ENCODE assay signal across 13 mouse cellular contexts in genomic region chr3:107175486-107175885, GRCm38 (mm10). TPM values are rescaled to one million over a fixed set of nuclear protein-coding genes. Genes with fewer than 3 reads are reported as not detected.
DNase-seq lines count a peak whose midpoint lies in the region.
"Had no signal": no experiment of that assay in that cellular context is flagged by ENCODE, and none has a peak within 500 bp of the region (broad histone marks: within the 10 kb centered on the region; RNA-seq: fewer than 3 reads in every experiment).

No protein-coding gene starts in this region.

- WGBS in heart, embryonic 10.5 days: 65% methylated on average over 4 of the region's 4 CpGs

- no peak overlapping the region for H3K27ac ChIP-seq in heart, embryonic 10.5 days

- no peaks in the 10 kb centered on the region for H3K4me1 ChIP-seq in heart, embryonic 10.5 days

- intact Hi-C loops in heart, postnatal 36 days (cut with DNase I): no loop called here

- no peaks in the 10 kb centered on the region for H3K36me3 ChIP-seq in heart, embryonic 10.5 days

- no peaks in the 10 kb centered on the region for H3K27me3 ChIP-seq in heart, embryonic 10.5 days (ENCODE audit: insufficient read depth, poor library complexity, severe bottlenecking)

- no peaks in the 10 kb centered on the region for H3K9me3 ChIP-seq in heart, embryonic 10.5 days

- DNase-seq in heart, adult 11 months: peak; percentile 97
- no peak for DNase-seq in heart, embryonic 10.5 days (ENCODE audit: low spot score)
- peak; percentile 65 for DNase-seq in Muller cell, postnatal 12 days (ENCODE audit: inconsistent ontology term)
- peak; percentile 98 for DNase-seq in cerebellum, adult 11 months
- peak; percentile 42 to 61 for DNase-seq in heart, postnatal 36 days
- DNase-seq in yolk sac, embryonic 10.5 days (ENCODE audit: low spot score): no peak
- no peak for DNase-seq in neural tube, embryonic 10.5 days (ENCODE audit: extremely low spot score, low spot score)
- no peak for DNase-seq in spleen, postnatal 10 days (ENCODE audit: low spot score in 2 of 2)
- DNase-seq: kidney, postnatal 14 days had no signal

- no peak overlapping the region for H3K4me3 ChIP-seq in heart, embryonic 10.5 days

RNA-seq across cellular contexts. Expression of gene Kcna10, which starts 7.4 kb away (rescaled TPM):
- polyA plus RNA-seq in heart, embryonic 10.5 days (2016; fragmentation: Nextera tagmentation; extraction: Ambion mirVana): not detected in 2 replicates
- total RNA-seq in heart, postnatal 36 days (2021): not detected
- polyA plus RNA-seq: embryonic facial prominence, embryonic 14.5 days; limb, embryonic 14.5 days; midbrain, embryonic 11.5 days had no signal

RNA-seq across cellular contexts. Expression of gene Cym, which starts 46.0 kb away (rescaled TPM):
- not detected in 2 replicates for polyA plus RNA-seq in heart, embryonic 10.5 days (2016; fragmentation: Nextera tagmentation; extraction: Ambion mirVana)
- total RNA-seq in heart, postnatal 36 days (2021): not detected
- total RNA-seq: gastrocnemius, postnatal 4 days had no signal
- polyA plus RNA-seq: embryonic facial prominence, embryonic 14.5 days; midbrain, embryonic 11.5 days had no signal

RNA-seq across cellular contexts. Expression of gene A630076J17Rik, which starts 54.9 kb away (rescaled TPM):
- not detected in 2 replicates for polyA plus RNA-seq in heart, embryonic 10.5 days (2016; fragmentation: Nextera tagmentation; extraction: Ambion mirVana)
- total RNA-seq in heart, postnatal 36 days (2021): not detected
- total RNA-seq: gastrocnemius, postnatal 4 days had no signal
- polyA plus RNA-seq: embryonic facial prominence, embryonic 14.5 days; limb, embryonic 14.5 days; midbrain, embryonic 11.5 days had no signal

Comparison
In these comparisons a context has a peak if more than half of its experiments do, and no peak if none do; other contexts are left out.
1. DNase-seq: peak in heart, adult 11 months (single experiment), Muller cell, postnatal 12 days (single experiment), cerebellum, adult 11 months (single experiment) and heart, postnatal 36 days (2 of 2); none in heart, embryonic 10.5 days (single experiment), yolk sac, embryonic 10.5 days (single experiment), neural tube, embryonic 10.5 days (single experiment) and spleen, postnatal 10 days (0 of 2).